Mouse (Mus musculus): ENCODE data around the gene Dpp8. TPM values are rescaled to one million over a fixed set of nuclear protein-coding genes. Genes with fewer than 3 reads are reported as not detected.

Dpp8 gene
- total and polyA plus RNA-seq, 3 experiments, result 36.0 to 53.2 (median 39.9) TPM

- TF ChIP-seq NELFE (IDR thresholded peaks at IDR 0.05; ENCODE audit: low read depth, low read length) (0 out of 2 replicates have a peak, but pooled peaks have one; percentile 32), MXI1 (IDR thresholded peaks at IDR 0.05; ENCODE audit: low read depth, low read length) (peak; percentile 41; the same call in 1 of the 2 replicates), RAD21 (IDR thresholded peaks at IDR 0.05; ENCODE audit: low read depth, low read length) (no peak; the same call in 1 of the 2 replicates), MAZ (IDR thresholded peaks at IDR 0.05; ENCODE audit: low read depth, low read length) (peak; percentile 69), KAT2A (IDR thresholded peaks at IDR 0.05; ENCODE audit: insufficient replicate concordance, low read length) (0 out of 2 replicates have a peak, but pooled peaks have one; percentile 28), ZKSCAN1 (IDR thresholded peaks at IDR 0.05; ENCODE audit: borderline replicate concordance, low read depth, low read length) (no peak), USF1 (IDR thresholded peaks at IDR 0.05; ENCODE audit: low read depth, low read length) (no peak), SMC3 (IDR thresholded peaks at IDR 0.05; ENCODE audit: low read depth, low read length) (no peak), ZMIZ1 (IDR thresholded peaks at IDR 0.05; ENCODE audit: low read depth, low read length) (no peak), MEF2A (IDR thresholded peaks at IDR 0.05; ENCODE audit: borderline replicate concordance, low read depth, low read length) (peak; percentile 75; the same call in 1 of the 2 replicates), HCFC1 (IDR thresholded peaks at IDR 0.05; ENCODE audit: low read depth, low read length) (peak; percentile 56), ETS1 (conservative IDR thresholded peaks at IDR 0.05; ENCODE audit: low read depth, low read length) (peak; percentile 77)
Measured at GRCm38 (mm10) chr9:65010632-65011031, 21.6 kb upstream of the Dpp8 start (continued).

- H3K4me1 ChIP-seq (ENCODE audit: control insufficient read depth in 1 of 2, insufficient read depth in 2 of 2), result peaks cover 6 to 24% of the 10 kb centered on the region in 2 experiments
Measured at GRCm38 (mm10) chr9:65011304-65011703, 20.9 kb upstream of the Dpp8 start.

DNA sequence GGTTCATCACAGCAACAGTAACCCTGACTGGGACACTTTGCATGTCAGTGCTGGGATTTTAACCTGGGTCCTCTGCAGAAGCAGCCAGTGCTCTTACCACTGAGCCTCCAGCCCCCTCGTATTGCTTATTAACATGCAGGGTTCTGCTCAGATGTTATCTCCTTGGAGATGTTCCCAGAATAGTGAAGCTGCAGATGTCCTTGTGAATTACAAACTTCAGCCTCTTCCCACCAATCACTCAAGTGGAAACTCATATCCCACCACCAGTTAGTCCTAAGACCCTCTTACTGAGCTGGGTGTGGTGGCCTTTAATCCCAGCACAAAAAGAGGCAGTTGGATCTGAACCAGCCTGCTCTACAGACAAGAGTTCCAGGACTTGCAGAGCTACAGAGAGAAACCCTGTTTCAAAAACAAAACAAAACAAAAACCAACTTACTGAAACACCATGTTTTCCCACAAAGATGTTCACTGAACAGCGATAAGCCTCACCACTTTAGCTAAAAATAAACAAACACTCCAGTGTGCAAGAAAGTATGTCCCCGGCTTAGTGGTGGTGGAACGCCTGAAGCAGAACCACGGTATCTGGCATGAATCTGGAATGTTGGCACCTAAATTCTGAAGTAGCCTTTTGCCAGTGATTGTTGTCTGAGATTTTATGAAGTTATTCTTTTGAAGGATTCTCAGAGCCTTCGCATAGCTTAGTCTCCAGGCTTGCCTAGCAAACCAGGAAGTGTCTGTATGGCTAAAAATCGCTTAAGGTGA is 16.6 kb upstream of the Dpp8 start:
- no peak overlapping the region for H3K9ac ChIP-seq (ENCODE audit: insufficient read depth, low read depth)
- H3K4me3 ChIP-seq (replicated peaks in 1 of 3; ENCODE audit: low read depth in 2 of 3, low read length in 2 of 3, poor library complexity in 1 of 3), result no peak overlapping the region
- H3K36me3 ChIP-seq (replicated peaks in 1 of 2; ENCODE audit: control insufficient read depth in 1 of 2, insufficient read depth in 1 of 2, low read length in 1 of 2), result peaks cover 2 to 18% of the 10 kb centered on the region in 2 experiments
- H3K4me1 ChIP-seq (ENCODE audit: control insufficient read depth in 1 of 2, insufficient read depth in 2 of 2), result peaks cover 7 to 54% of the 10 kb centered on the region in 2 experiments
- H3K9me3 ChIP-seq (replicated peaks; ENCODE audit: low read length), result no peaks in the 10 kb centered on the region
- TF ChIP-seq JUND (conservative IDR thresholded peaks at IDR 0.05; ENCODE audit: low read depth, low read length) (no peak), POLR2AphosphoS2 (IDR thresholded peaks at IDR 0.05; ENCODE audit: low read depth, low read length) (no peak), ZNF384 (IDR thresholded peaks at IDR 0.05; ENCODE audit: low read depth, low read length) (no peak), TBP (conservative IDR thresholded peaks at IDR 0.05; ENCODE audit: low read depth, low read length) (no peak), GABPA (IDR thresholded peaks at IDR 0.05; ENCODE audit: insufficient replicate concordance, low read depth, low read length) (no peak), ZKSCAN1 (IDR thresholded peaks at IDR 0.05; ENCODE audit: borderline replicate concordance, low read depth, low read length) (no peak), IRF4 (IDR thresholded peaks at IDR 0.05; ENCODE audit: low read depth, low read length) (no peak), SIN3A (IDR thresholded peaks at IDR 0.05; ENCODE audit: low read length) (no peak)
- H3K4me2 ChIP-seq (ENCODE audit: insufficient read depth, low read depth, poor library complexity, severe bottlenecking), result no peak overlapping the region
- H3K79me2 ChIP-seq (replicated peaks; ENCODE audit: control insufficient read depth, extremely low read depth, insufficient read depth, poor library complexity, severe bottlenecking), result peaks cover 18% of the 10 kb centered on the region
- dilution Hi-C loops (cut with MboI; ENCODE audit: extremely low pct_ligation_motif_present, extremely low pct_unique_long_range_greater_than_20kb, low sequenced_read_pairs) (no loop called here), in situ Hi-C loops (cut with MboI; ENCODE audit: low pct_ligation_motif_present, low pct_unique_long_range_greater_than_20kb, low sequenced_read_pairs) (no loop called here)
- no peak for DNase-seq (ENCODE audit: extremely low read depth)
- no peaks in the 10 kb centered on the region for H3K27me3 ChIP-seq (replicated peaks)
- no peak overlapping the region for H3K27ac ChIP-seq (ENCODE audit: insufficient read depth, low read depth)

More at GRCm38 (mm10) chr9:65011304-65011703, 20.9 kb upstream of the Dpp8 start:
- H3K9me3 ChIP-seq (replicated peaks; ENCODE audit: low read length), result no peaks in the 10 kb centered on the region
- dilution Hi-C loops (cut with MboI; ENCODE audit: extremely low pct_ligation_motif_present, extremely low pct_unique_long_range_greater_than_20kb, low sequenced_read_pairs) (no loop called here), in situ Hi-C loops (cut with MboI; ENCODE audit: low pct_ligation_motif_present, low pct_unique_long_range_greater_than_20kb, low sequenced_read_pairs) (no loop called here)
- peak overlapping the region; percentile 51 for H3K4me2 ChIP-seq (ENCODE audit: insufficient read depth, low read depth, poor library complexity, severe bottlenecking)
- no peak overlapping the region for H3K9ac ChIP-seq (ENCODE audit: insufficient read depth, low read depth)
- TF ChIP-seq SMC3 (IDR thresholded peaks at IDR 0.05; ENCODE audit: low read depth, low read length) (peak; percentile 51), USF1 (IDR thresholded peaks at IDR 0.05; ENCODE audit: low read depth, low read length) (no peak), RAD21 (IDR thresholded peaks at IDR 0.05; ENCODE audit: low read depth, low read length) (peak; percentile 36), CTCF (conservative IDR thresholded peaks at IDR 0.05 in 1 of 2, IDR thresholded peaks at IDR 0.05 in 1 of 2; ENCODE audit: low read depth in 2 of 2, low read length in 2 of 2) (peak in 1 of 2 experiments; percentile 66; a peak in 2 of 4 replicates), ETS1 (conservative IDR thresholded peaks at IDR 0.05; ENCODE audit: low read depth, low read length) (no peak)
- peaks cover 9% of the 10 kb centered on the region for H3K79me2 ChIP-seq (replicated peaks; ENCODE audit: control insufficient read depth, extremely low read depth, insufficient read depth, poor library complexity, severe bottlenecking)
- H3K4me3 ChIP-seq (replicated peaks in 1 of 3; ENCODE audit: low read depth in 2 of 3, low read length in 2 of 3, poor library complexity in 1 of 3), result no peak overlapping the region
- peaks cover 5 to 26% of the 10 kb centered on the region in 2 experiments for H3K36me3 ChIP-seq (replicated peaks in 1 of 2; ENCODE audit: control insufficient read depth in 1 of 2, insufficient read depth in 1 of 2, low read length in 1 of 2)
- no peaks in the 10 kb centered on the region for H3K27me3 ChIP-seq (replicated peaks)
- H3K27ac ChIP-seq (ENCODE audit: insufficient read depth, low read depth), result no peak overlapping the region
- peak; percentile 49 for DNase-seq (ENCODE audit: extremely low read depth)
